Comparison of ENCODE assay signal across 16 mouse cellular contexts in genomic region chr16:7895786-7896185, GRCm38 (mm10).
"Had no signal": no experiment of that assay in that cellular context is flagged by ENCODE, and none has a peak within 500 bp of the region (broad histone marks: within the 10 kb centered on the region; RNA-seq: fewer than 3 reads in every experiment).

No protein-coding gene starts in this region.

- H3K27me3 ChIP-seq: lung, embryonic 15.5 days; megakaryocyte, embryonic 14.5 days; midbrain, embryonic 13.5 days; midbrain, embryonic 15.5 days; neural tube, embryonic 12.5 days; stomach, embryonic 15.5 days had no signal

- H3K27ac ChIP-seq: lung, embryonic 15.5 days; macrophage; midbrain, embryonic 13.5 days; midbrain, embryonic 15.5 days; neural tube, embryonic 12.5 days; stomach, embryonic 15.5 days; stomach, postnatal 0 days had no signal

- DNase-seq: liver, postnatal 0 days; lung, adult 2 months; lung, postnatal 10 days; right cerebral cortex, postnatal 14 days; thymus, adult 2 months; thymus, postnatal 25 days; thymus, postnatal 4 days had no signal

- H3K4me1 ChIP-seq: lung, embryonic 15.5 days; megakaryocyte, embryonic 14.5 days; midbrain, embryonic 13.5 days; midbrain, embryonic 15.5 days; neural tube, embryonic 12.5 days; stomach, embryonic 15.5 days had no signal

- H3K9ac ChIP-seq: liver, postnatal 0 days; lung, embryonic 15.5 days; midbrain, embryonic 13.5 days; midbrain, embryonic 15.5 days; neural tube, embryonic 12.5 days; stomach, embryonic 15.5 days had no signal

- H3K36me3 ChIP-seq: lung, embryonic 15.5 days; midbrain, embryonic 13.5 days; midbrain, embryonic 15.5 days; neural tube, embryonic 12.5 days; stomach, embryonic 15.5 days had no signal

- H3K9me3 ChIP-seq: lung, embryonic 15.5 days; midbrain, embryonic 13.5 days; midbrain, embryonic 15.5 days; neural tube, embryonic 12.5 days; stomach, embryonic 15.5 days had no signal

- H3K4me3 ChIP-seq: lung, embryonic 15.5 days; megakaryocyte, embryonic 14.5 days; midbrain, embryonic 13.5 days; midbrain, embryonic 15.5 days; neural tube, embryonic 12.5 days; stomach, embryonic 15.5 days had no signal

- H3K4me2 ChIP-seq: lung, embryonic 15.5 days; midbrain, embryonic 11.5 days; midbrain, embryonic 13.5 days; midbrain, embryonic 15.5 days; neural tube, embryonic 12.5 days; stomach, embryonic 15.5 days had no signal

- ATAC-seq: liver, postnatal 0 days; midbrain, embryonic 13.5 days; midbrain, embryonic 15.5 days had no signal
